Mouse (Mus musculus) heart, embryonic 14.5 days (tissue): ENCODE data around the gene Cep295nl. TPM values are rescaled to one million over a fixed set of nuclear protein-coding genes. Genes with fewer than 3 reads are reported as not detected.
A peak's percentile ranks its signal among the peaks of the same experiment; 100 is the strongest.

Experiments used
- ATAC-seq: fragments of 200-750 bp; cut with Nextera tagmentation; 2 replicates; pipeline ENCODE4 v1.8.0; 2017; ENCODE audit warnings: low read depth, moderate TSS enrichment; ENCODE audit not compliant: insufficient number of reproducible peaks, insufficient read depth, low FRiP score
- H3K27ac ChIP-seq, 2 experiments: fragments of 200-500 bp in 1 of 2; fragments of 300-500 bp in 1 of 2; sonication (generic) in 1 of 2; replicated peaks in 1 of 2; 2 replicates each; pipeline ENCODE4 v1.5.1; 2012 to 2014; ENCODE audit warnings: low read depth in 2 of 2, low read length in 2 of 2, control low read depth in 1 of 2, mild to moderate bottlenecking in 1 of 2, mixed read lengths in 1 of 2; ENCODE audit not compliant: control insufficient read depth in 1 of 2, insufficient read depth in 1 of 2
- H3K27me3 ChIP-seq: fragments of 300-500 bp; sonication (generic); 2 replicates; pipeline ENCODE4 v1.6.1; 2014; ENCODE audit warnings: mild to moderate bottlenecking, low read length, control low read depth; ENCODE audit not compliant: control insufficient read depth, insufficient read depth
- H3K36me3 ChIP-seq: fragments of 300-500 bp; sonication (generic); 2 replicates; pipeline ENCODE4 v1.6.1; 2014; ENCODE audit warnings: mild to moderate bottlenecking, control low read depth, low read length, mixed read lengths; ENCODE audit not compliant: control insufficient read depth, insufficient read depth
- H3K4me1 ChIP-seq, 2 experiments: fragments of 200-500 bp in 1 of 2; fragments of 300-500 bp in 1 of 2; sonication (generic) in 1 of 2; 2 replicates each; pipeline ENCODE4 v1.6.1; 2012 to 2014; ENCODE audit warnings: low read length in 2 of 2, control low read depth in 1 of 2, mixed read lengths in 1 of 2; ENCODE audit not compliant: control insufficient read depth in 2 of 2, insufficient read depth in 2 of 2
- H3K4me2 ChIP-seq: fragments of 300-500 bp; sonication (generic); 2 replicates; pipeline ENCODE4 v1.6.1; 2014; ENCODE audit warnings: mild to moderate bottlenecking, low read length
- H3K4me3 ChIP-seq, 2 experiments: fragments of 200-500 bp in 1 of 2; fragments of 300-500 bp in 1 of 2; sonication (generic) in 1 of 2; 2 replicates each; pipeline ENCODE4 v1.5.1; 2012 to 2014; ENCODE audit warnings: low read length in 2 of 2, mild to moderate bottlenecking in 2 of 2, control low read depth in 1 of 2, low read depth in 1 of 2, moderate library complexity in 1 of 2; ENCODE audit not compliant: control insufficient read depth in 1 of 2, insufficient read depth in 1 of 2
- H3K9ac ChIP-seq: fragments of 300-500 bp; sonication (generic); 2 replicates; pipeline ENCODE4 v1.6.1; 2014; ENCODE audit warnings: mild to moderate bottlenecking, low read length
- H3K9me3 ChIP-seq: fragments of 300-500 bp; sonication (generic); 2 replicates; pipeline ENCODE4 v1.6.1; 2016; ENCODE audit warnings: low read length, control low read depth; ENCODE audit not compliant: control insufficient read depth
- WGBS: fragments of 180-500 bp; shearing (Covaris S2); extraction: QIAGEN DNeasy Blood & Tissue Kit; methylation state at CpG from one replicate; pipeline ENCODE4 v1.1.7; 2014; 5-methylcytosine and 5-hydroxymethylcytosine counted together
- polyA plus RNA-seq: library from polyadenylated mRNA; unstranded; fragments of >200 nt; fragmentation: Nextera tagmentation; extraction: Ambion mirVana; gene quantifications from 2 replicates; pipeline ENCODE4 v1.2.1, GENCODE M21; 2014

The Cep295nl gene
- polyA plus RNA-seq, 1 experiment from 2014 or later = 0.45 TPM

- peak; percentile 97 for ATAC-seq
- H3K4me2 ChIP-seq = peak within 1 kb of the TSS; percentile 94
- peak within 1 kb of the TSS; percentile 88 for H3K9ac ChIP-seq
- WGBS = 1% methylated on average over 68 of the region's 68 CpGs
- peak within 1 kb of the TSS; percentile 86 to 88 for H3K27ac ChIP-seq
- no peaks in the 10 kb centered on the region for H3K9me3 ChIP-seq
- no peaks in the 10 kb centered on the region for H3K27me3 ChIP-seq
- H3K4me3 ChIP-seq = peak within 1 kb of the TSS; percentile 67 to 76
- H3K4me1 ChIP-seq = peaks cover 9 to 18% of the 10 kb centered on the region in 2 experiments
- H3K36me3 ChIP-seq = peaks cover 24% of the 10 kb centered on the region
Observed at GRCm38 (mm10) chr11:118289999-118290889, 52.1 kb downstream of the Cep295nl start, which contains the start of gene Usp36. Gene Usp36 (minus strand): TSS chr11:118290244.

- H3K9ac ChIP-seq = peak overlapping the region; percentile 88
- H3K9me3 ChIP-seq = no peaks in the 10 kb centered on the region
- no peak for ATAC-seq
- under 1% methylated on average over 22 of the region's 22 CpGs for WGBS
- H3K36me3 ChIP-seq = peaks cover 31% of the 10 kb centered on the region
- peak overlapping the region; percentile 67 to 76 for H3K4me3 ChIP-seq
- peaks cover 9 to 18% of the 10 kb centered on the region in 2 experiments for H3K4me1 ChIP-seq
- H3K27ac ChIP-seq = peak overlapping the region; percentile 59 to 80
- peak overlapping the region; percentile 94 for H3K4me2 ChIP-seq
- no peaks in the 10 kb centered on the region for H3K27me3 ChIP-seq
Observed at GRCm38 (mm10) chr11:118289562-118289961, 52.7 kb downstream of the Cep295nl start.

- H3K36me3 ChIP-seq = peaks cover 36% of the 10 kb centered on the region
- H3K4me1 ChIP-seq = peaks cover 9 to 18% of the 10 kb centered on the region in 2 experiments
- 3% methylated on average over 16 of the region's 16 CpGs for WGBS
- peak overlapping the region; percentile 94 for H3K4me2 ChIP-seq
- no peak for ATAC-seq
- H3K9ac ChIP-seq = peak overlapping the region; percentile 88
- H3K4me3 ChIP-seq = peak overlapping the region; percentile 67 to 76
- H3K9me3 ChIP-seq = no peaks in the 10 kb centered on the region
- no peaks in the 10 kb centered on the region for H3K27me3 ChIP-seq
- H3K27ac ChIP-seq = peak overlapping the region; percentile 13 to 80; a peak in 3 of 4 replicates
Observed at GRCm38 (mm10) chr11:118289037-118289511, 53.2 kb downstream of the Cep295nl start.

GRCm38 (mm10) chr11:118287573-118287972 lies 54.7 kb downstream of the Cep295nl start:
- 93% methylated on average over 9 of the region's 9 CpGs for whole genome bisulfite sequencing

GRCm38 (mm10) chr11:118286434-118286833 lies 55.9 kb downstream of the Cep295nl start:
- H3K9ac ChIP-seq = no peak overlapping the region
- WGBS = 88% methylated on average over 9 of the region's 9 CpGs
- H3K4me2 ChIP-seq = no peak overlapping the region
- H3K4me3 ChIP-seq = no peak overlapping the region
- peaks cover 9 to 18% of the 10 kb centered on the region in 2 experiments for H3K4me1 ChIP-seq
- no peak overlapping the region for H3K27ac ChIP-seq
- ATAC-seq = no peak
- H3K36me3 ChIP-seq = peaks cover 62% of the 10 kb centered on the region
- no peaks in the 10 kb centered on the region for H3K9me3 ChIP-seq
- H3K27me3 ChIP-seq = no peaks in the 10 kb centered on the region

More at GRCm38 (mm10) chr11:118287573-118287972, 54.7 kb downstream of the Cep295nl start:
- Histone ChIP-seq H3K9me3 (no peaks in the 10 kb centered on the region), H3K27ac (no peak overlapping the region), H3K4me1 (peaks cover 9 to 18% of the 10 kb centered on the region in 2 experiments), H3K27me3 (no peaks in the 10 kb centered on the region), H3K36me3 (peaks cover 51% of the 10 kb centered on the region), H3K9ac (no peak overlapping the region), H3K4me2 (no peak overlapping the region), H3K4me3 (no peak overlapping the region)
- ATAC-seq = no peak

- H3K4me3 ChIP-seq = no peak overlapping the region
- ATAC-seq = no peak
- H3K4me2 ChIP-seq = no peak overlapping the region
- H3K9me3 ChIP-seq = no peaks in the 10 kb centered on the region
- H3K4me1 ChIP-seq = peaks cover 9 to 15% of the 10 kb centered on the region in 2 experiments
- 76% methylated on average over 13 of the region's 13 CpGs for WGBS
- peaks cover 66% of the 10 kb centered on the region for H3K36me3 ChIP-seq
- no peak overlapping the region for H3K9ac ChIP-seq
- no peaks in the 10 kb centered on the region for H3K27me3 ChIP-seq
- H3K27ac ChIP-seq = no peak overlapping the region; a peak in 1 of 4 replicates
Observed at GRCm38 (mm10) chr11:118285791-118286190, 56.5 kb downstream of the Cep295nl start.
